23 mouse cellular contexts compared by ENCODE assay signal in the genomic region with DNA sequence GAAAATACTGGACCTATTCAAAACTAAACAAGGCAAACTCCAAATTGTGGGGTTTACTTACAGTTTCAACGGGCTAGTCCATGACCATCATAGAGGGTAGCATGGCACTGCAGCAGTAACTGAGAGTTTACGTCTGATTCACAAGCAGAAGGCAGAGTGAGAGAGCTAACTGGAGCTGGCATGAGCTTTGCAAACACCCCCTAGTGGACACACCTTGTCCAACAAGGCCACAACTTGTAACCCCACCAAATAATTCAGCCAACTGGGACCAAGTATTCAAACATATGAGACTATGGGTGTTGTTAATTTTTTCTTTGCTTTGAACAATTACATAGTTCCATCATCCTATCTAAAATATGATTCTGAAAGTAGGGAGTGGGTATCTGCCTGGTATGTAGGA. TPM values are rescaled to one million over a fixed set of nuclear protein-coding genes. Genes with fewer than 3 reads are reported as not detected.
DNase-seq lines count a peak whose midpoint lies in the region; ATAC-seq and TF ChIP-seq lines count a peak whose summit lies in the region.
"Had no signal": no experiment of that assay in that cellular context is flagged by ENCODE, and none has a peak within 500 bp of the region (broad histone marks: within the 10 kb centered on the region; RNA-seq: fewer than 3 reads in every experiment).

No protein-coding gene starts in this region.

- no peak overlapping the region for H3K4me3 ChIP-seq in layer of hippocampus, adult 2 months
- H3K4me3 ChIP-seq in ES-E14 (ENCODE audit: insufficient read depth in 1 of 2, low read depth in 1 of 2, low read length in 2 of 2, poor library complexity in 1 of 2, severe bottlenecking in 1 of 2), result no peak overlapping the region
- H3K4me3 ChIP-seq: embryonic facial prominence, embryonic 12.5 days; erythroblast, embryonic 14.5 days; forebrain, embryonic 13.5 days; hindbrain, embryonic 10.5 days; limb, embryonic 12.5 days; liver, embryonic 15.5 days; midbrain, embryonic 10.5 days had no signal

- 0 out of 2 replicates have a peak, but pooled peaks have one; percentile 44 for ATAC-seq in megakaryocyte progenitor cell, adult 5-6 weeks (replicated peaks; ENCODE audit: poor library complexity)
- ATAC-seq: forebrain, embryonic 13.5 days had no signal

- no peaks in the 10 kb centered on the region for H3K4me1 ChIP-seq in ES-E14 (ENCODE audit: control insufficient read depth in 2 of 2, insufficient read depth in 2 of 2, low read length in 2 of 2, poor library complexity in 1 of 2)
- H3K4me1 ChIP-seq: embryonic facial prominence, embryonic 12.5 days; forebrain, embryonic 13.5 days; hindbrain, embryonic 10.5 days; limb, embryonic 12.5 days; liver, embryonic 15.5 days; midbrain, embryonic 10.5 days had no signal

- no peaks in the 10 kb centered on the region for H3K9me3 ChIP-seq in ES-E14 (ENCODE audit: control insufficient read depth, insufficient read depth, low read depth, low read length)
- H3K9me3 ChIP-seq: liver, embryonic 15.5 days had no signal

- H3K27ac ChIP-seq in layer of hippocampus, adult 2 months, result no peak overlapping the region
- H3K27ac ChIP-seq in ES-E14 (ENCODE audit: insufficient read depth, low read depth, low read length, poor library complexity, severe bottlenecking), result no peak overlapping the region
- H3K27ac ChIP-seq: embryonic facial prominence, embryonic 12.5 days; forebrain, embryonic 13.5 days; hindbrain, embryonic 10.5 days; limb, embryonic 12.5 days; liver, embryonic 15.5 days; midbrain, embryonic 10.5 days had no signal

- H3K9ac ChIP-seq in ES-E14 (ENCODE audit: insufficient read depth, low read depth, low read length, poor library complexity, severe bottlenecking), result no peak overlapping the region
- H3K9ac ChIP-seq: embryonic facial prominence, embryonic 12.5 days; forebrain, embryonic 13.5 days; limb, embryonic 12.5 days; liver, embryonic 15.5 days had no signal

- in situ Hi-C loops in ES-E14 (cut with MboI; ENCODE audit: low sequenced_read_pairs in 2 of 2, unreplicated experiment in 2 of 2), result no loop called here

- no peak for DNase-seq in layer of hippocampus, adult 2 months (ENCODE audit: low spot score in 2 of 2)
- DNase-seq in layer of hippocampus, postnatal 36 days, result no peak
- DNase-seq in B cell, adult 2 months, result peak; percentile 32 to 38
- peak; percentile 29 for DNase-seq in ES-E14 (ENCODE audit: low read depth, low spot score)
- no peak for DNase-seq in lung, postnatal 25 days (ENCODE audit: low spot score)
- no peak for DNase-seq in kidney, adult 8-10 months
- DNase-seq in frontal cortex, postnatal 36 days (ENCODE audit: low spot score in 2 of 2), result no peak
- DNase-seq: cerebellum, adult 9-11 months; gastrocnemius, postnatal 10 days; kidney, adult 9 months; kidney, postnatal 4 days; lung, postnatal 14 days; right cerebral cortex, adult 18-20 months had no signal

- TF ChIP-seq CTCF in layer of hippocampus, adult 2 months (conservative IDR thresholded peaks at IDR 0.05), result peak; percentile 19; the same call in 1 of the 2 replicates

- peaks cover under 1% of the 10 kb centered on the region; the same call in 1 of the 2 replicates for H3K36me3 ChIP-seq in ES-E14 (ENCODE audit: control insufficient read depth, insufficient read depth, low read length, poor library complexity, severe bottlenecking)

TF ChIP-seq in ES-E14, 5 proteins besides CTCF, POLR2A, EP300 and RAD21:
- TF ChIP-seq ZNF384 (IDR thresholded peaks at IDR 0.05; ENCODE audit: low read depth, low read length) (no peak), ZC3H11A (IDR thresholded peaks at IDR 0.05; ENCODE audit: borderline replicate concordance, low read depth, low read length) (0 out of 2 replicates have a peak, but pooled peaks have one; percentile 20), CHD2 (IDR thresholded peaks at IDR 0.05; ENCODE audit: low read depth, low read length) (no peak)

RNA-seq across cellular contexts. Expression of gene Zfp369, which starts 8.2 kb away (rescaled TPM):
- total RNA-seq in layer of hippocampus, adult 2 months (2021), result 10 to 100 TPM; 66.5 to 68.5 TPM
- total RNA-seq in layer of hippocampus, postnatal 36 days (2021), result 10 to 100 TPM; 71.2 to 82.8 TPM
- total RNA-seq in ES-E14 (2012; rRNA removed), result 30.7 and 36.0 TPM in 2 replicates
- 29.4 and 32.7 TPM in 2 replicates for total RNA-seq in megakaryocyte progenitor cell, adult 5-6 weeks (2015)
- total RNA-seq in megakaryocyte progenitor cell, adult 5-6 weeks (2017), result 45.5 and 53.2 TPM in 2 replicates

RNA-seq across cellular contexts. Expression of gene Gm10775, which starts 27.4 kb away (rescaled TPM):
- under 1 TPM; 0.31 to 0.49 TPM for total RNA-seq in layer of hippocampus, adult 2 months (2021)
- total RNA-seq in layer of hippocampus, postnatal 36 days (2021), result under 1 TPM in 1 of 2 experiments, not detected in 1; 0.30 TPM
- 0.21 TPM in 1 of 2 replicates, not detected in the other for total RNA-seq in ES-E14 (2012; rRNA removed)
- not detected in 2 replicates for total RNA-seq in megakaryocyte progenitor cell, adult 5-6 weeks (2015)
- not detected in 2 replicates for total RNA-seq in megakaryocyte progenitor cell, adult 5-6 weeks (2017)
- total RNA-seq: adrenal gland, adult 18-20 months; adrenal gland, postnatal 4 days; gastrocnemius, postnatal 10 days had no signal

Comparison
In these comparisons a context has a peak if more than half of its experiments do, and no peak if none do; other contexts are left out.
1. DNase-seq: peak in B cell, adult 2 months (2 of 2) and ES-E14 (single experiment); none in layer of hippocampus, adult 2 months (0 of 2), layer of hippocampus, postnatal 36 days (0 of 2), lung, postnatal 25 days (single experiment), kidney, adult 8-10 months (0 of 2) and frontal cortex, postnatal 36 days (0 of 2).